Mouse (Mus musculus) CH12.LX (cell line): ENCODE data around the gene Krtap10-10. TPM values are rescaled to one million over a fixed set of nuclear protein-coding genes. Genes with fewer than 3 reads are reported as not detected.

ENCODE experiments used
- DNase-seq: peaks from one replicate; pipeline ENCODE4 v3.0.0-alpha.2; 2013; ENCODE audit errors: extremely low read depth
- H3K27ac ChIP-seq: 2 replicates; pipeline ENCODE4 v1.5.1; 2012; ENCODE audit warnings: low read depth, mild to moderate bottlenecking, control low read depth, moderate library complexity; ENCODE audit not compliant: insufficient read depth
- H3K27me3 ChIP-seq: replicated peaks from 2 replicates; pipeline ENCODE3; 2012; ENCODE audit warnings: inconsistent platforms
- H3K36me3 ChIP-seq, 2 experiments: replicated peaks in 1 of 2; 2 replicates each; pipeline versions ENCODE3 to v1.6.1; 2012; ENCODE audit warnings: inconsistent platforms in 1 of 2, low read length in 1 of 2, mild to moderate bottlenecking in 1 of 2, mixed read lengths in 1 of 2, moderate library complexity in 1 of 2; ENCODE audit not compliant: control insufficient read depth in 1 of 2, insufficient read depth in 1 of 2
- H3K4me1 ChIP-seq, 2 experiments: 2 replicates each; pipeline ENCODE4 v1.6.1; 2012; ENCODE audit warnings: inconsistent platforms in 1 of 2, moderate library complexity in 1 of 2; ENCODE audit not compliant: insufficient read depth in 2 of 2, control insufficient read depth in 1 of 2
- H3K4me2 ChIP-seq: 2 replicates; pipeline ENCODE4 v1.6.1; 2012; ENCODE audit warnings: low read depth, mild to moderate bottlenecking, control low read depth; ENCODE audit not compliant: poor library complexity, insufficient read depth, severe bottlenecking
- H3K4me3 ChIP-seq, 3 experiments: fragments of 150-350 bp in 1 of 3; sonication (generic) in 1 of 3; replicated peaks in 1 of 3; 2 replicates each; pipeline versions ENCODE3 to v1.5.1; 2011 to 2012; ENCODE audit warnings: low read depth in 2 of 3, low read length in 2 of 3, mild to moderate bottlenecking in 2 of 3, moderate library complexity in 2 of 3, control low read depth in 1 of 3, improper control_type of control experiment in 1 of 3, inconsistent platforms in 1 of 3, mixed read lengths in 1 of 3; ENCODE audit not compliant: poor library complexity in 1 of 3
- H3K79me2 ChIP-seq: replicated peaks from 2 replicates; pipeline ENCODE4 v1.6.1; 2012; ENCODE audit warnings: mild to moderate bottlenecking, moderate library complexity; ENCODE audit not compliant: control insufficient read depth, poor library complexity, insufficient read depth, severe bottlenecking; ENCODE audit errors: extremely low read depth
- H3K9ac ChIP-seq: 2 replicates; pipeline ENCODE4 v1.6.1; 2012; ENCODE audit warnings: low read depth, mild to moderate bottlenecking, control low read depth, moderate library complexity; ENCODE audit not compliant: insufficient read depth
- H3K9me3 ChIP-seq: replicated peaks from 2 replicates; pipeline ENCODE3; 2012; ENCODE audit warnings: low read length, inconsistent platforms, mixed read lengths
- CHD2 ChIP-seq: IDR thresholded peaks from 2 replicates; pipeline ENCODE4 v1.6.1; 2011; ENCODE audit warnings: low read length, improper control_type of control experiment
- CTCF ChIP-seq, 2 experiments: IDR thresholded peaks in 1 of 2; conservative IDR thresholded peaks in 1 of 2; 2 replicates each; pipeline ENCODE4 v1.5.1; 2011 to 2012; ENCODE audit warnings: low read depth in 2 of 2, low read length in 2 of 2, improper control_type of control experiment in 1 of 2, inconsistent platforms in 1 of 2, mild to moderate bottlenecking in 1 of 2, moderate library complexity in 1 of 2
- EP300 ChIP-seq: IDR thresholded peaks from 2 replicates; pipeline ENCODE4 v1.6.1; 2011; ENCODE audit warnings: low read length, improper control_type of control experiment
- JUN ChIP-seq: IDR thresholded peaks from 2 replicates; pipeline ENCODE4 v1.6.1; 2011; ENCODE audit warnings: low read depth, mild to moderate bottlenecking, low read length, improper control_type of control experiment, moderate library complexity; ENCODE audit not compliant: insufficient read depth
- MAX ChIP-seq: IDR thresholded peaks from 2 replicates; pipeline ENCODE4 v1.6.1; 2011; ENCODE audit warnings: low read length, improper control_type of control experiment
- MEF2A ChIP-seq: IDR thresholded peaks from 2 replicates; pipeline ENCODE4 v1.6.1; 2014; ENCODE audit warnings: low read depth, mild to moderate bottlenecking, inconsistent platforms, low read length, improper control_type of control experiment, borderline replicate concordance
- MXI1 ChIP-seq: IDR thresholded peaks from 2 replicates; pipeline ENCODE4 v1.6.1; 2011; ENCODE audit warnings: mild to moderate bottlenecking, low read depth, low read length, improper control_type of control experiment
- MYC ChIP-seq: IDR thresholded peaks from 2 replicates; pipeline ENCODE4 v1.6.1; 2011; ENCODE audit warnings: low read depth, mild to moderate bottlenecking, improper control_type of control experiment, low read length
- PAX5 ChIP-seq: IDR thresholded peaks from 2 replicates; pipeline ENCODE4 v1.6.1; 2012; ENCODE audit warnings: low read length, inconsistent platforms, mixed read lengths
- RAD21 ChIP-seq: IDR thresholded peaks from 2 replicates; pipeline ENCODE4 v1.6.1; 2011; ENCODE audit warnings: low read depth, mild to moderate bottlenecking, low read length, improper control_type of control experiment, moderate library complexity
- SIN3A ChIP-seq: IDR thresholded peaks from 2 replicates; pipeline ENCODE4 v1.6.1; 2012; ENCODE audit warnings: low read length, improper control_type of control experiment, inconsistent platforms
- dilution Hi-C: fragments of 300-500 bp; cut with MboI; formaldehyde crosslinking; loops from 2 replicates; pipeline ENCODE4 v1.14.3; 2020; ENCODE audit warnings: low sequenced_read_pairs; ENCODE audit not compliant: extremely low pct_unique_long_range_greater_than_20kb, extremely low pct_ligation_motif_present
- in situ Hi-C: fragments of 300-500 bp; cut with MboI; formaldehyde crosslinking; loops from 3 replicates; pipeline ENCODE4 v1.14.3; 2019; ENCODE audit warnings: low sequenced_read_pairs, low pct_ligation_motif_present, low pct_unique_long_range_greater_than_20kb, mixed read lengths
- polyA plus RNA-seq: library from polyadenylated mRNA; unstranded; fragments of >175 nt; gene quantifications from 2 replicates; pipeline ENCODE4 v1.2.1, GENCODE M21; 2012; ENCODE audit warnings: low read depth; ENCODE audit not compliant: insufficient read length
- total RNA-seq, 2 experiments: library from RNA; depleted of rRNA; stranded (reverse); fragments of 300-350 nt in 1 of 2; fragments of >200 nt in 1 of 2; gene quantifications; 2 replicates each; pipeline ENCODE4 v1.2.3; 2012 to 2014

The Krtap10-10 gene
- total and polyA plus RNA-seq, 3 experiments, result not detected

- Histone ChIP-seq H3K9ac (no peak overlapping the region), H3K4me2 (no peak overlapping the region), H3K4me3 (no peak overlapping the region), H3K27ac (no peak overlapping the region), H3K9me3 (peaks cover 4% of the 10 kb centered on the region), H3K4me1 (no peaks in the 10 kb centered on the region), H3K79me2 (no peaks in the 10 kb centered on the region), H3K27me3 (peaks cover 76% of the 10 kb centered on the region), H3K36me3 (no peaks in the 10 kb centered on the region)
- DNase-seq, result no peak
- TF ChIP-seq CTCF (conservative IDR thresholded peaks at IDR 0.05 in 1 of 2, IDR thresholded peaks at IDR 0.05 in 1 of 2; ENCODE audit: low read depth in 2 of 2, low read length in 2 of 2) (peak in 1 of 2 experiments; percentile 47; a peak in 2 of 4 replicates), CHD2 (no peak), RAD21 (peak; percentile 41), MXI1 (no peak)
- dilution Hi-C loops (no loop called here), in situ Hi-C loops (loop anchor here (25.0 kb wide), 1 partner anchor 243 kb away; no protein-coding TSS in a partner anchor)
Observed at GRCm38 (mm10) chr10:77880305-77880704, 44.6 kb downstream of the Krtap10-10 start.

- no peak overlapping the region for H3K4me3 ChIP-seq
- H3K9me3 ChIP-seq, result peaks cover 4% of the 10 kb centered on the region
- H3K79me2 ChIP-seq, result no peaks in the 10 kb centered on the region
- H3K36me3 ChIP-seq, result no peaks in the 10 kb centered on the region
- in situ Hi-C loops, result loop anchor here (25.0 kb wide), 1 partner anchor 245 kb away; no protein-coding TSS in a partner anchor
- no peak for DNase-seq
- H3K27ac ChIP-seq, result no peak overlapping the region
- H3K9ac ChIP-seq, result no peak overlapping the region
- H3K4me1 ChIP-seq, result no peaks in the 10 kb centered on the region
- dilution Hi-C loops, result no loop called here
- TF ChIP-seq PAX5 (no peak), EP300 (no peak), MEF2A (no peak), JUN (no peak), RAD21 (no peak), SIN3A (no peak), CTCF (conservative IDR thresholded peaks at IDR 0.05 in 1 of 2, IDR thresholded peaks at IDR 0.05 in 1 of 2; ENCODE audit: low read depth in 2 of 2, low read length in 2 of 2) (peak in 1 of 2 experiments; percentile 27; a peak in 2 of 4 replicates)
- H3K4me2 ChIP-seq, result no peak overlapping the region
- H3K27me3 ChIP-seq, result peaks cover 74% of the 10 kb centered on the region
Observed at GRCm38 (mm10) chr10:77882553-77882952, 46.8 kb downstream of the Krtap10-10 start.

GRCm38 (mm10) chr10:77886007-77886747 lies 50.4 kb downstream of the Krtap10-10 start:
- in situ Hi-C loops (loop anchor here (25.0 kb wide), 1 partner anchor 249 kb away; no protein-coding TSS in a partner anchor), dilution Hi-C loops (no loop called here)
- no peak overlapping the region for H3K27ac ChIP-seq
- H3K36me3 ChIP-seq, result no peaks in the 10 kb centered on the region
- no peak overlapping the region for H3K9ac ChIP-seq
- DNase-seq, result no peak
- no peaks in the 10 kb centered on the region for H3K79me2 ChIP-seq
- TF ChIP-seq CTCF (conservative IDR thresholded peaks at IDR 0.05 in 1 of 2, IDR thresholded peaks at IDR 0.05 in 1 of 2; ENCODE audit: low read depth in 2 of 2, low read length in 2 of 2), result peak in 1 of 2 experiments; percentile 48; a peak in 2 of 4 replicates
- peak; percentile 47 for TF ChIP-seq RAD21
- no peak for TF ChIP-seq MYC
- TF ChIP-seq EP300, result no peak
- TF ChIP-seq CHD2, result no peak
- no peak for TF ChIP-seq MAX
- peaks cover 78% of the 10 kb centered on the region for H3K27me3 ChIP-seq
- H3K4me1 ChIP-seq, result peaks cover 5 to 6% of the 10 kb centered on the region in 2 experiments
- H3K4me2 ChIP-seq, result no peak overlapping the region
- H3K9me3 ChIP-seq, result peaks cover 10% of the 10 kb centered on the region
- no peak overlapping the region for H3K4me3 ChIP-seq

Other genes starting within 250 kb of the Krtap10-10 start
Only the 20 nearest of the 33 such genes appear.
- not detected in 2 replicates for gene Gm10024, start 124.5 kb upstream of the Krtap10-10 start, total RNA-seq (2012; rRNA removed)
- gene Gm10024, start 124.5 kb upstream of the Krtap10-10 start, total RNA-seq (2014; rRNA removed), result not detected in 2 replicates
- not detected in 2 replicates for gene Gm10024, start 124.5 kb upstream of the Krtap10-10 start, polyA plus RNA-seq
- gene Gm10142, start 120.1 kb upstream of the Krtap10-10 start, total RNA-seq (2012; rRNA removed), result not detected in 2 replicates
- gene Gm10142, start 120.1 kb upstream of the Krtap10-10 start, total RNA-seq (2014; rRNA removed), result not detected in 2 replicates
- gene Gm10142, start 120.1 kb upstream of the Krtap10-10 start, polyA plus RNA-seq, result not detected in 2 replicates
- not detected in 2 replicates for gene Krtap12-1, start 115.3 kb upstream of the Krtap10-10 start, total RNA-seq (2012; rRNA removed)
- not detected in 2 replicates for gene Krtap12-1, start 115.3 kb upstream of the Krtap10-10 start, total RNA-seq (2014; rRNA removed)
- not detected in 2 replicates for gene Krtap12-1, start 115.3 kb upstream of the Krtap10-10 start, polyA plus RNA-seq
- not detected in 2 replicates for gene Gm10100, start 109.5 kb upstream of the Krtap10-10 start, total RNA-seq (2012; rRNA removed)
- not detected in 2 replicates for gene Gm10100, start 109.5 kb upstream of the Krtap10-10 start, total RNA-seq (2014; rRNA removed)
- not detected in 2 replicates for gene Gm10100, start 109.5 kb upstream of the Krtap10-10 start, polyA plus RNA-seq
- not detected in 2 replicates for gene Gm18596, start 93.3 kb upstream of the Krtap10-10 start, total RNA-seq (2012; rRNA removed)
- not detected in 2 replicates for gene Gm18596, start 93.3 kb upstream of the Krtap10-10 start, total RNA-seq (2014; rRNA removed)
- gene Gm18596, start 93.3 kb upstream of the Krtap10-10 start, polyA plus RNA-seq, result not detected in 2 replicates
- gene Gm9736, start 84.6 kb upstream of the Krtap10-10 start, total RNA-seq (2012; rRNA removed), result not detected in 2 replicates
- gene Gm9736, start 84.6 kb upstream of the Krtap10-10 start, total RNA-seq (2014; rRNA removed), result not detected in 2 replicates
- gene Gm9736, start 84.6 kb upstream of the Krtap10-10 start, polyA plus RNA-seq, result not detected in 2 replicates
- gene Gm3233, start 76.3 kb upstream of the Krtap10-10 start, total RNA-seq (2012; rRNA removed), result not detected in 2 replicates
- not detected in 2 replicates for gene Gm3233, start 76.3 kb upstream of the Krtap10-10 start, total RNA-seq (2014; rRNA removed)
- gene Gm3233, start 76.3 kb upstream of the Krtap10-10 start, polyA plus RNA-seq, result not detected in 2 replicates
- gene Gm3238, start 64.6 kb upstream of the Krtap10-10 start, total RNA-seq (2012; rRNA removed), result not detected in 2 replicates
- not detected in 2 replicates for gene Gm3238, start 64.6 kb upstream of the Krtap10-10 start, total RNA-seq (2014; rRNA removed)
- not detected in 2 replicates for gene Gm3238, start 64.6 kb upstream of the Krtap10-10 start, polyA plus RNA-seq
- not detected in 2 replicates for gene Gm7138, start 59.0 kb upstream of the Krtap10-10 start, total RNA-seq (2012; rRNA removed)
- not detected in 2 replicates for gene Gm7138, start 59.0 kb upstream of the Krtap10-10 start, total RNA-seq (2014; rRNA removed)
- not detected in 2 replicates for gene Gm7138, start 59.0 kb upstream of the Krtap10-10 start, polyA plus RNA-seq
- gene Gm3250, start 53.4 kb upstream of the Krtap10-10 start, total RNA-seq (2012; rRNA removed), result not detected in 2 replicates
- not detected in 2 replicates for gene Gm3250, start 53.4 kb upstream of the Krtap10-10 start, total RNA-seq (2014; rRNA removed)
- not detected in 2 replicates for gene Gm3250, start 53.4 kb upstream of the Krtap10-10 start, polyA plus RNA-seq
- not detected in 2 replicates for gene Gm7137, start 47.7 kb upstream of the Krtap10-10 start, total RNA-seq (2012; rRNA removed)
- gene Gm7137, start 47.7 kb upstream of the Krtap10-10 start, total RNA-seq (2014; rRNA removed), result not detected in 2 replicates
- not detected in 2 replicates for gene Gm7137, start 47.7 kb upstream of the Krtap10-10 start, polyA plus RNA-seq
- not detected in 2 replicates for gene Gm9639, start 40.9 kb upstream of the Krtap10-10 start, total RNA-seq (2012; rRNA removed)
- not detected in 2 replicates for gene Gm9639, start 40.9 kb upstream of the Krtap10-10 start, total RNA-seq (2014; rRNA removed)
- not detected in 2 replicates for gene Gm9639, start 40.9 kb upstream of the Krtap10-10 start, polyA plus RNA-seq
- gene Gm19668, start 36.8 kb upstream of the Krtap10-10 start, total RNA-seq (2012; rRNA removed), result not detected in 2 replicates
- gene Gm19668, start 36.8 kb upstream of the Krtap10-10 start, total RNA-seq (2014; rRNA removed), result not detected in 2 replicates
- not detected in 2 replicates for gene Gm19668, start 36.8 kb upstream of the Krtap10-10 start, polyA plus RNA-seq
- gene Gm9507, start 24.1 kb upstream of the Krtap10-10 start, total RNA-seq (2012; rRNA removed), result not detected in 2 replicates
- gene Gm9507, start 24.1 kb upstream of the Krtap10-10 start, total RNA-seq (2014; rRNA removed), result not detected in 2 replicates
- gene Gm9507, start 24.1 kb upstream of the Krtap10-10 start, polyA plus RNA-seq, result not detected in 2 replicates
- gene Gm2696, start 21.3 kb upstream of the Krtap10-10 start, total RNA-seq (2012; rRNA removed), result not detected in 2 replicates
- gene Gm2696, start 21.3 kb upstream of the Krtap10-10 start, total RNA-seq (2014; rRNA removed), result not detected in 2 replicates
- gene Gm2696, start 21.3 kb upstream of the Krtap10-10 start, polyA plus RNA-seq, result not detected in 2 replicates
- not detected in 2 replicates for gene Krtap10-4, start 8.9 kb upstream of the Krtap10-10 start, total RNA-seq (2012; rRNA removed)
- not detected in 2 replicates for gene Krtap10-4, start 8.9 kb upstream of the Krtap10-10 start, total RNA-seq (2014; rRNA removed)
- gene Krtap10-4, start 8.9 kb upstream of the Krtap10-10 start, polyA plus RNA-seq, result not detected in 2 replicates
- gene Gm36176, start 10.9 kb downstream of the Krtap10-10 start, total RNA-seq (2012; rRNA removed), result not detected in 2 replicates
- not detected in 2 replicates for gene Gm36176, start 10.9 kb downstream of the Krtap10-10 start, total RNA-seq (2014; rRNA removed)
- gene Gm36176, start 10.9 kb downstream of the Krtap10-10 start, polyA plus RNA-seq, result not detected in 2 replicates
- not detected in 2 replicates for gene Gm10318, start 16.9 kb downstream of the Krtap10-10 start, total RNA-seq (2012; rRNA removed)
- gene Gm10318, start 16.9 kb downstream of the Krtap10-10 start, total RNA-seq (2014; rRNA removed), result not detected in 2 replicates
- gene Gm10318, start 16.9 kb downstream of the Krtap10-10 start, polyA plus RNA-seq, result not detected in 2 replicates
- not detected in 2 replicates for gene Gm3285, start 26.0 kb downstream of the Krtap10-10 start, total RNA-seq (2012; rRNA removed)
- gene Gm3285, start 26.0 kb downstream of the Krtap10-10 start, total RNA-seq (2014; rRNA removed), result not detected in 2 replicates
- not detected in 2 replicates for gene Gm3285, start 26.0 kb downstream of the Krtap10-10 start, polyA plus RNA-seq
- gene Lrrc3, start 66.6 kb downstream of the Krtap10-10 start, total RNA-seq (2012; rRNA removed), result not detected in 2 replicates
- gene Lrrc3, start 66.6 kb downstream of the Krtap10-10 start, total RNA-seq (2014; rRNA removed), result not detected in 2 replicates
- gene Lrrc3, start 66.6 kb downstream of the Krtap10-10 start, polyA plus RNA-seq, result not detected in 2 replicates